Mouse (Mus musculus) MEL (cell line): ENCODE data around the gene Sorl1. TPM values are rescaled to one million over a fixed set of nuclear protein-coding genes. Genes with fewer than 3 reads are reported as not detected.

Experiments used
- DNase-seq: peaks from one replicate; pipeline ENCODE4 v3.0.0; 2011; ENCODE audit warnings: low read depth, low spot score
- H3K27ac ChIP-seq: 2 replicates; pipeline ENCODE4 v1.5.1; 2012; ENCODE audit warnings: low read depth, mild to moderate bottlenecking, control low read depth, low read length, moderate library complexity; ENCODE audit not compliant: control insufficient read depth
- H3K27me3 ChIP-seq, 2 experiments: fragments of 150-350 bp in 1 of 2; sonication (generic) in 1 of 2; 2 replicates each; pipeline ENCODE4 v1.6.1; 2012; ENCODE audit warnings: low read length in 2 of 2, mild to moderate bottlenecking in 2 of 2, improper control_type of control experiment in 1 of 2, moderate library complexity in 1 of 2; ENCODE audit not compliant: insufficient read depth in 2 of 2, control insufficient read depth in 1 of 2
- H3K36me3 ChIP-seq, 2 experiments: 2 replicates each; pipeline ENCODE4 v1.6.1; 2012 to 2014; ENCODE audit warnings: low read length in 2 of 2, improper control_type of control experiment in 1 of 2, inconsistent platforms in 1 of 2, mild to moderate bottlenecking in 1 of 2; ENCODE audit not compliant: insufficient read depth in 2 of 2, control insufficient read depth in 1 of 2
- H3K4me1 ChIP-seq, 2 experiments: fragments of 150-350 bp in 1 of 2; sonication (generic) in 1 of 2; 2 replicates each; pipeline ENCODE4 v1.6.1; 2012; ENCODE audit warnings: low read length in 2 of 2, improper control_type of control experiment in 1 of 2, mild to moderate bottlenecking in 1 of 2; ENCODE audit not compliant: insufficient read depth in 2 of 2, control insufficient read depth in 1 of 2
- H3K4me3 ChIP-seq, 2 experiments: fragments of 150-350 bp in 1 of 2; sonication (generic) in 1 of 2; 2 replicates each; pipeline ENCODE4 v1.5.1; 2012; ENCODE audit warnings: low read depth in 2 of 2, low read length in 2 of 2, mild to moderate bottlenecking in 2 of 2, moderate library complexity in 2 of 2, control low read depth in 1 of 2, improper control_type of control experiment in 1 of 2; ENCODE audit not compliant: control insufficient read depth in 1 of 2, insufficient read depth in 1 of 2
- H3K79me2 ChIP-seq: 2 replicates; pipeline ENCODE4 v1.6.1; 2012; ENCODE audit warnings: mild to moderate bottlenecking, low read length, moderate library complexity; ENCODE audit not compliant: control insufficient read depth, poor library complexity, insufficient read depth
- H3K9ac ChIP-seq: 2 replicates; pipeline ENCODE4 v1.6.1; 2012; ENCODE audit warnings: low read depth, mild to moderate bottlenecking, control low read depth, low read length, moderate library complexity; ENCODE audit not compliant: control insufficient read depth, poor library complexity, severe bottlenecking
- H3K9me3 ChIP-seq: fragments of 150-350 bp; sonication (generic); replicated peaks from 2 replicates; pipeline ENCODE4 v1.6.1; 2012; ENCODE audit warnings: mild to moderate bottlenecking, low read length, improper control_type of control experiment, moderate library complexity; ENCODE audit not compliant: insufficient read depth
- E2F4 ChIP-seq: IDR thresholded peaks from 2 replicates; pipeline ENCODE4 v1.6.1; 2011; ENCODE audit warnings: low read depth, low read length, improper control_type of control experiment, borderline replicate concordance
- ELF1 ChIP-seq: IDR thresholded peaks from 2 replicates; pipeline ENCODE4 v1.6.1; 2014; ENCODE audit warnings: low read depth, mild to moderate bottlenecking, inconsistent platforms, low read length, improper control_type of control experiment, moderate library complexity
- ETS1 ChIP-seq: IDR thresholded peaks from 2 replicates; pipeline ENCODE4 v1.6.1; 2012; ENCODE audit warnings: low read depth, mild to moderate bottlenecking, inconsistent platforms, low read length, improper control_type of control experiment, moderate library complexity
- GATA1 ChIP-seq: IDR thresholded peaks from 2 replicates; pipeline ENCODE4 v1.6.1; 2011; ENCODE audit warnings: low read depth, low read length, improper control_type of control experiment
- HCFC1 ChIP-seq: IDR thresholded peaks from 2 replicates; pipeline ENCODE4 v1.6.1; 2012; ENCODE audit warnings: low read depth, mild to moderate bottlenecking, inconsistent platforms, low read length, improper control_type of control experiment, moderate library complexity
- JUND ChIP-seq: IDR thresholded peaks from 2 replicates; pipeline ENCODE4 v1.6.1; 2011; ENCODE audit warnings: low read depth, mild to moderate bottlenecking, improper control_type of control experiment, low read length
- KAT2A ChIP-seq: conservative IDR thresholded peaks from 2 replicates; pipeline ENCODE4 v1.6.1; 2012; ENCODE audit warnings: low read depth, low read length, improper control_type of control experiment, inconsistent platforms
- MAFK ChIP-seq: IDR thresholded peaks from 2 replicates; pipeline ENCODE4 v1.6.1; 2011; ENCODE audit warnings: low read depth, mild to moderate bottlenecking, low read length, improper control_type of control experiment, borderline replicate concordance
- MAZ ChIP-seq: IDR thresholded peaks from 2 replicates; pipeline ENCODE4 v1.6.1; 2012; ENCODE audit warnings: low read depth, mild to moderate bottlenecking, inconsistent platforms, low read length, improper control_type of control experiment
- MYB ChIP-seq: IDR thresholded peaks from 2 replicates; pipeline ENCODE4 v1.6.1; 2011; ENCODE audit warnings: mild to moderate bottlenecking, low read depth, low read length, improper control_type of control experiment
- MYC ChIP-seq: IDR thresholded peaks from 2 replicates; pipeline ENCODE4 v1.6.1; 2011; ENCODE audit warnings: low read depth, mild to moderate bottlenecking, low read length, improper control_type of control experiment, moderate library complexity
- NRF1 ChIP-seq: IDR thresholded peaks from 2 replicates; pipeline ENCODE4 v1.6.1; 2014; ENCODE audit warnings: low read depth, mild to moderate bottlenecking, inconsistent platforms, low read length, improper control_type of control experiment, moderate library complexity; ENCODE audit not compliant: poor library complexity, insufficient read depth, severe bottlenecking
- POLR2AphosphoS5 ChIP-seq: IDR thresholded peaks from 2 replicates; pipeline ENCODE4 v1.6.1; 2012; ENCODE audit warnings: low read depth, borderline replicate concordance, mild to moderate bottlenecking, inconsistent platforms, low read length, moderate library complexity, mixed read lengths
- RAD21 ChIP-seq: IDR thresholded peaks from 2 replicates; pipeline ENCODE4 v1.6.1; 2011; ENCODE audit warnings: mild to moderate bottlenecking, low read depth, low read length, improper control_type of control experiment
- RCOR1 ChIP-seq: IDR thresholded peaks from 2 replicates; pipeline ENCODE4 v1.6.1; 2012; ENCODE audit warnings: low read depth, mild to moderate bottlenecking, inconsistent platforms, low read length, improper control_type of control experiment
- SIN3A ChIP-seq: IDR thresholded peaks from 2 replicates; pipeline ENCODE4 v1.6.1; 2012; ENCODE audit warnings: low read length, improper control_type of control experiment, inconsistent platforms
- TAL1 ChIP-seq: IDR thresholded peaks from 2 replicates; pipeline ENCODE4 v1.6.1; 2012; ENCODE audit warnings: mild to moderate bottlenecking, inconsistent platforms, low read length, moderate library complexity, mixed read lengths
- TCF12 ChIP-seq: IDR thresholded peaks from 2 replicates; pipeline ENCODE4 v1.6.1; 2014; ENCODE audit warnings: low read depth, mild to moderate bottlenecking, inconsistent platforms, low read length, improper control_type of control experiment, moderate library complexity
- UBTF ChIP-seq: IDR thresholded peaks from 2 replicates; pipeline ENCODE4 v1.6.1; 2012; ENCODE audit warnings: low read depth, mild to moderate bottlenecking, inconsistent platforms, low read length, improper control_type of control experiment, moderate library complexity, borderline replicate concordance; ENCODE audit not compliant: insufficient read depth
- USF1 ChIP-seq: IDR thresholded peaks from 2 replicates; pipeline ENCODE4 v1.6.1; 2014; ENCODE audit warnings: low read depth, mild to moderate bottlenecking, inconsistent platforms, low read length, improper control_type of control experiment, moderate library complexity
- USF2 ChIP-seq, 2 experiments: IDR thresholded peaks; 2 replicates each; pipeline ENCODE4 v1.6.1; 2011 to 2012; ENCODE audit warnings: improper control_type of control experiment in 2 of 2, low read length in 2 of 2, borderline replicate concordance in 1 of 2, inconsistent platforms in 1 of 2, low read depth in 1 of 2, mild to moderate bottlenecking in 1 of 2; ENCODE audit not compliant: insufficient read depth in 1 of 2
- ZC3H11A ChIP-seq: IDR thresholded peaks from 2 replicates; pipeline ENCODE4 v1.6.1; 2012; ENCODE audit warnings: low read depth, mild to moderate bottlenecking, inconsistent platforms, low read length, improper control_type of control experiment
- ZNF384 ChIP-seq: IDR thresholded peaks from 2 replicates; pipeline ENCODE4 v1.6.1; 2012; ENCODE audit warnings: low read depth, mild to moderate bottlenecking, inconsistent platforms, low read length, improper control_type of control experiment
- polyA plus RNA-seq, 2 experiments: library from polyadenylated mRNA; stranded (reverse) in 1 of 2; unstranded in 1 of 2; fragments of >175 nt in 1 of 2; fragments of >200 nt in 1 of 2; gene quantifications; 2 replicates each; pipeline versions ENCODE4 v1.2.1 to v1.2.4; 2012; ENCODE audit warnings: low replicate concordance in 2 of 2, low read depth in 1 of 2; ENCODE audit not compliant: insufficient read length in 2 of 2, insufficient read depth in 1 of 2, missing spikeins in 1 of 2
- total RNA-seq: library from RNA; depleted of rRNA; stranded (reverse); fragments of 300-350 nt; gene quantifications from 2 replicates; pipeline ENCODE4 v1.2.3, GENCODE M21; 2012

The Sorl1 gene
- total and polyA plus RNA-seq, 3 experiments, result not detected

- Histone ChIP-seq H3K4me1 (no peaks in the 10 kb centered on the region), H3K36me3 (no peaks in the 10 kb centered on the region), H3K27me3 (no peaks in the 10 kb centered on the region), H3K27ac (no peak overlapping the region), H3K4me3 (no peak overlapping the region), H3K9me3 (no peaks in the 10 kb centered on the region), H3K79me2 (no peaks in the 10 kb centered on the region), H3K9ac (no peak overlapping the region)
- TF ChIP-seq ZC3H11A, result no peak
- no peak for TF ChIP-seq UBTF
- no peak for TF ChIP-seq E2F4
- no peak for TF ChIP-seq HCFC1
- no peak for TF ChIP-seq RCOR1
- TF ChIP-seq MAFK, result no peak
- TF ChIP-seq JUND, result no peak
- TF ChIP-seq ELF1, result no peak
- TF ChIP-seq POLR2AphosphoS5, result no peak
- TF ChIP-seq NRF1, result no peak
- no peak for TF ChIP-seq MAZ
- TF ChIP-seq SIN3A, result no peak
- DNase-seq, result no peak
These were observed 25.5 kb downstream of the Sorl1 start for GRCm38 (mm10) chr9:42098474-42099121.

GRCm38 (mm10) chr9:42097731-42098473, 26.2 kb downstream of the Sorl1 start:
- Histone ChIP-seq H3K9ac (no peak overlapping the region), H3K79me2 (no peaks in the 10 kb centered on the region)

More at GRCm38 (mm10) chr9:42097731-42098473, 26.2 kb downstream of the Sorl1 start:
- no peak for TF ChIP-seq GATA1
- no peak for TF ChIP-seq UBTF
- TF ChIP-seq KAT2A, result no peak
- TF ChIP-seq USF1, result no peak
- TF ChIP-seq MAZ, result no peak
- no peak for TF ChIP-seq RAD21
- no peak for TF ChIP-seq MYC
- TF ChIP-seq E2F4, result no peak
- TF ChIP-seq TCF12, result no peak
- no peak for TF ChIP-seq TAL1
- no peak for TF ChIP-seq MYB
- no peak for TF ChIP-seq POLR2AphosphoS5
- no peak for TF ChIP-seq ZNF384
- no peak for TF ChIP-seq SIN3A
- TF ChIP-seq HCFC1, result no peak
- TF ChIP-seq USF2 (IDR thresholded peaks at IDR 0.05; ENCODE audit: borderline replicate concordance in 1 of 2, insufficient read depth in 1 of 2, low read depth in 1 of 2, low read length in 2 of 2), result no peak
- TF ChIP-seq ETS1, result no peak
- H3K27ac ChIP-seq, result no peak overlapping the region
- no peaks in the 10 kb centered on the region for H3K27me3 ChIP-seq
- no peaks in the 10 kb centered on the region for H3K4me1 ChIP-seq
- H3K36me3 ChIP-seq, result no peaks in the 10 kb centered on the region
- DNase-seq, result no peak
- no peaks in the 10 kb centered on the region for H3K9me3 ChIP-seq
- H3K4me3 ChIP-seq, result no peak overlapping the region
